Mouse (Mus musculus) liver, postnatal 0 days (tissue): ENCODE data around the gene Ablim1. TPM values are rescaled to one million over a fixed set of nuclear protein-coding genes. Genes with fewer than 3 reads are reported as not detected.

Experiments
- ATAC-seq: fragments of 200-750 bp; cut with Nextera tagmentation; 2 replicates; pipeline ENCODE4 v1.8.0; 2017; ENCODE audit warnings: mild to moderate bottlenecking, moderate library complexity
- DNase-seq: peaks from one replicate; pipeline ENCODE4 v3.0.0-alpha.2; 2016
- H3K27ac ChIP-seq: fragments of 300-500 bp; sonication (generic); 2 replicates; pipeline ENCODE4 v1.5.1; 2014; ENCODE audit warnings: antibody characterized with exemption, moderate library complexity, mild to moderate bottlenecking, low read depth
- H3K27me3 ChIP-seq: fragments of 300-500 bp; sonication (generic); 2 replicates; pipeline ENCODE4 v1.6.1; 2014; ENCODE audit warnings: low read length, control low read depth, mixed read lengths; ENCODE audit not compliant: insufficient read depth
- H3K36me3 ChIP-seq: fragments of 300-500 bp; sonication (generic); replicated peaks from 2 replicates; pipeline ENCODE4 v1.6.1; 2014; ENCODE audit warnings: mild to moderate bottlenecking, control low read depth, low read length, moderate library complexity, mixed read lengths; ENCODE audit not compliant: insufficient read depth
- H3K4me1 ChIP-seq: fragments of 300-500 bp; sonication (generic); 2 replicates; pipeline ENCODE4 v1.6.1; 2014; ENCODE audit warnings: antibody characterized with exemption, mild to moderate bottlenecking, control low read depth; ENCODE audit not compliant: insufficient read depth
- H3K4me2 ChIP-seq: fragments of 300-500 bp; sonication (generic); 2 replicates; pipeline ENCODE4 v1.6.1; 2014; ENCODE audit warnings: low read depth, mild to moderate bottlenecking, low read length, moderate library complexity, mixed read lengths
- H3K4me3 ChIP-seq: fragments of 300-500 bp; sonication (generic); 2 replicates; pipeline ENCODE4 v1.5.1; 2014; ENCODE audit warnings: low read depth, low read length
- H3K9ac ChIP-seq: fragments of 300-500 bp; sonication (generic); replicated peaks from 2 replicates; pipeline ENCODE4 v1.6.1; 2014; ENCODE audit warnings: mild to moderate bottlenecking, moderate library complexity
- H3K9me3 ChIP-seq: fragments of 300-500 bp; sonication (generic); 2 replicates; pipeline ENCODE4 v1.6.1; 2016; ENCODE audit warnings: mild to moderate bottlenecking, control low read depth, low read length, mixed read lengths
- CTCF ChIP-seq: sonication (generic); IDR thresholded peaks from 2 replicates; pipeline ENCODE4 v1.5.1; 2016; ENCODE audit warnings: antibody characterized with exemption, low read depth
- EP300 ChIP-seq: IDR thresholded peaks from 2 replicates; pipeline ENCODE4 v1.6.1; 2016; ENCODE audit warnings: antibody characterized with exemption, low read depth, mild to moderate bottlenecking
- WGBS: fragments of 180-500 bp; shearing (Covaris S2); extraction: QIAGEN DNeasy Blood & Tissue Kit; methylation state at CpG from one replicate; pipeline ENCODE4 v1.1.7; 2014; ENCODE audit not compliant: insufficient replicate concordance; 5-methylcytosine and 5-hydroxymethylcytosine counted together
- polyA plus RNA-seq: library from polyadenylated mRNA; unstranded; fragments of >200 nt; fragmentation: Nextera tagmentation; extraction: Ambion mirVana; gene quantifications from 2 replicates; pipeline ENCODE4 v1.2.1, GENCODE M21; 2015

Ablim1 gene
- polyA plus RNA-seq, 1 experiment from 2014 or later, result 12.0 TPM

DNA sequence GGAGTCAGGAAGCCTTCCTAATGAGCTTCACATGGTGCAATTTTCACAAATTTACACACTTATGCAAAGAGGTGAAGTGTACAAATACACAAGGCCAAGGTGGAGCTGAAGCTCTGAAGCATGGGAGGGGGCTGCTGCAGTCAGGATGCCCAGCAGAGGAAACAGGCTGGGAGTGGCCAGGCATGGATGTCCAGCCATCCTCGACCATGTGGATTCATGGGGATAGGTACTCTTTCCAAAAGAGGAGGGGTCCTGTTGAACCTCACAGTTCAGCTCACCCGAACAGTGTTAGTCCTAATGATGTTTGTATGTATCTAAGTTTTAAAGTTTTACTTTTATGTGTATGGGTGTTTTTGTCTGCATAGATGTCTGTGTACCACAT is 190.6 kb downstream of the Ablim1 start:
- H3K27me3 ChIP-seq, result no peaks in the 10 kb centered on the region
- H3K9ac ChIP-seq, result no peak overlapping the region
- H3K27ac ChIP-seq, result peak overlapping the region; percentile 79
- ATAC-seq (no peak), DNase-seq (no peak)
- 0 out of 2 replicates have a peak, but pooled peaks cover 3% of the 10 kb centered on the region for H3K36me3 ChIP-seq
- H3K9me3 ChIP-seq, result no peaks in the 10 kb centered on the region
- H3K4me3 ChIP-seq, result no peak overlapping the region
- H3K4me2 ChIP-seq, result 0 out of 2 replicates have a peak overlapping the region, but pooled peaks have one; percentile 18
- TF ChIP-seq CTCF (no peak), EP300 (no peak)
- peaks cover 15% of the 10 kb centered on the region for H3K4me1 ChIP-seq
- 58% methylated on average over 2 of the region's 2 CpGs for WGBS

- H3K4me2 ChIP-seq, result 0 out of 2 replicates have a peak overlapping the region, but pooled peaks have one; percentile 18
- TF ChIP-seq EP300, result no peak
- no peak for TF ChIP-seq CTCF
- H3K36me3 ChIP-seq, result 0 out of 2 replicates have a peak, but pooled peaks cover 3% of the 10 kb centered on the region
- DNase-seq (peak; percentile 60), ATAC-seq (peak; percentile 66)
- peak overlapping the region; percentile 79 for H3K27ac ChIP-seq
- H3K4me1 ChIP-seq, result peaks cover 16% of the 10 kb centered on the region
- H3K4me3 ChIP-seq, result no peak overlapping the region
- H3K9ac ChIP-seq, result no peak overlapping the region
- H3K9me3 ChIP-seq, result no peaks in the 10 kb centered on the region
- 43% methylated on average over 11 of the region's 11 CpGs for WGBS
- no peaks in the 10 kb centered on the region for H3K27me3 ChIP-seq
Observed at GRCm38 (mm10) chr19:57123503-57124137, 191.1 kb downstream of the Ablim1 start.

GRCm38 (mm10) chr19:57122261-57122660 is 192.5 kb downstream of the Ablim1 start:
- Histone ChIP-seq H3K4me3 (no peak overlapping the region), H3K4me1 (peaks cover 20% of the 10 kb centered on the region)
- WGBS, result 72% methylated on average over 3 of the region's 3 CpGs

DNA sequence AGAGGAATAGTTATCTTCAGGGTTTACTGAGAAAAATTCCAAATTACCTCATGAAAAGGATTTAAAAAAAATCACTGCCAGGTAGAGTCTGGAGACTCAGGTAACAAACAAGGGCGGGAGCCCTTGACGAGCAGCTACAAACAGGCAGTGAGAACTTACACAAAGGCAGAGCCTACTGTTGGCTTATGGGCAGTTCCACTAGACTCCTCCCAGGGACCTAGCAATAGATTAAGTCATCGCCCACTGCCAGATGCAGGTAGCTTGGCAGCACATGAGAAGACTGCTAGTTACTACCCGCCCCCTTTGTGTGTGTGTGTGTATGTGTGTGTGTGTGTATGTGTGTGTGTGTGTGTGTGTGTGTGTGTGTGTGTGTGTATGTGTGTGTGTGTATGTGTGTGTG is 193.7 kb downstream of the Ablim1 start:
- Histone ChIP-seq H3K4me2 (no peak overlapping the region), H3K9ac (no peak overlapping the region), H3K4me1 (peaks cover 29% of the 10 kb centered on the region), H3K4me3 (no peak overlapping the region), H3K27me3 (no peaks in the 10 kb centered on the region), H3K36me3 (0 out of 2 replicates have a peak, but pooled peaks cover 3% of the 10 kb centered on the region), H3K27ac (no peak overlapping the region), H3K9me3 (no peaks in the 10 kb centered on the region)
- DNase-seq, result no peak
- ATAC-seq, result no peak
- WGBS, result 77% methylated on average over 4 of the region's 4 CpGs
- TF ChIP-seq EP300 (no peak), CTCF (no peak)

More at GRCm38 (mm10) chr19:57122261-57122660, 192.5 kb downstream of the Ablim1 start:
- no peak for DNase-seq
- no peaks in the 10 kb centered on the region for H3K27me3 ChIP-seq
- TF ChIP-seq EP300 (no peak), CTCF (no peak)
- H3K4me2 ChIP-seq, result no peak overlapping the region
- no peak for ATAC-seq
- 0 out of 2 replicates have a peak, but pooled peaks cover 3% of the 10 kb centered on the region for H3K36me3 ChIP-seq
- H3K27ac ChIP-seq, result no peak overlapping the region
- no peak overlapping the region for H3K9ac ChIP-seq
- no peaks in the 10 kb centered on the region for H3K9me3 ChIP-seq

GRCm38 (mm10) chr19:57119661-57120060 is 195.1 kb downstream of the Ablim1 start:
- Histone ChIP-seq H3K27ac (peak overlapping the region; percentile 44), H3K9ac (no peak overlapping the region), H3K4me1 (peaks cover 40% of the 10 kb centered on the region), H3K36me3 (0 out of 2 replicates have a peak, but pooled peaks cover 3% of the 10 kb centered on the region), H3K27me3 (no peaks in the 10 kb centered on the region), H3K9me3 (no peaks in the 10 kb centered on the region), H3K4me2 (peak overlapping the region; percentile 47), H3K4me3 (no peak overlapping the region)
- no peak for TF ChIP-seq EP300
- no peak for TF ChIP-seq CTCF
- 37% methylated on average over 3 of the region's 3 CpGs for WGBS
- no peak for DNase-seq
- ATAC-seq, result no peak

DNA sequence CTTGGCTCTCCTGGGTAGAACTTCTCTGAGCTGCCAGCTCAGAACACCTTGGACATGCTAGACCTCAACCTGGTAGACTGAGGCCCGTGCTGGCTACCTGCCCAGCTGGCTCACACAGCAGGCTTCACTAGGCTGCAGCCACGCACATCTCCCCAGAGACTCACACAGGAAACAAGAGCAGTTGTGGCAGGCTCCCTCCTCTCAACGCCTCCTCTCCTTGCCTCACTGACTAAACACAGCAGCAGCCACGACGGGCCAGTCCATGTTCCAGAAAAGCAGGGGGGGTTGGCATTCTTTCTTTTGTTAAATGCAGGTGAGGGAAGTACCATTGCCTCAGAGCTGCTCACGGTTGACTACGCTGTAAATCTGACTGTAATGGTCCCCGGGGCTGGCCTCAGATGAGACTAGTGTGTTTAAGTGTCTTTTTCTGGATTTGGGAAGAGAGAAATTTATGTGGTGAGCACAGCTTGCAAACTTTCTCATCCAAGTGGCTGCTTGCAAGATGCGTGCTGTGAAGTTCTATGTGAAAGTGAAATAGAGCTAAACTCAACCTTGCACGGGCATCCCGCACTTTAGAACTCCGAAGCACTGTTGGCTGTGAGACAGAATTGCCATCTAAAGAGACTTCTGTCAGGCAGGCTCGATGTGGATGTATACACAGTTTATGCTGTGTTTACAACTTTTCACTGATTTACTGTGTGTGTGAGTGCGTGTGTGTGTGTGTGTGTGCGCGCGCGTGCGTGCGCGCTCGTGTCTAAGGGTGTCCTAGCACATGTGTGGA is 195.7 kb downstream of the Ablim1 start:
- H3K27ac ChIP-seq, result peak overlapping the region; percentile 64
- ATAC-seq, result peak; percentile 54
- 38% methylated on average over 22 of the region's 22 CpGs for WGBS

More for the DNA sequence above, 195.7 kb downstream of the Ablim1 start:
- Histone ChIP-seq H3K9me3 (no peaks in the 10 kb centered on the region), H3K9ac (peak overlapping the region; percentile 42; the same call in 1 of the 2 replicates), H3K4me1 (peaks cover 33% of the 10 kb centered on the region), H3K27me3 (no peaks in the 10 kb centered on the region), H3K36me3 (0 out of 2 replicates have a peak, but pooled peaks cover 3% of the 10 kb centered on the region), H3K4me3 (peak overlapping the region; percentile 30), H3K4me2 (peak overlapping the region; percentile 47)
- no peak for TF ChIP-seq CTCF
- TF ChIP-seq EP300, result no peak
- peak; percentile 68 for DNase-seq
